Mouse (Mus musculus) brain, adult 2 months (tissue): ENCODE data around the gene Aatf.

Experiments used
- DNase-seq: peaks from one replicate; pipeline ENCODE4 v3.0.0; 2011; ENCODE audit warnings: low read depth, low spot score

The Aatf gene

DNA sequence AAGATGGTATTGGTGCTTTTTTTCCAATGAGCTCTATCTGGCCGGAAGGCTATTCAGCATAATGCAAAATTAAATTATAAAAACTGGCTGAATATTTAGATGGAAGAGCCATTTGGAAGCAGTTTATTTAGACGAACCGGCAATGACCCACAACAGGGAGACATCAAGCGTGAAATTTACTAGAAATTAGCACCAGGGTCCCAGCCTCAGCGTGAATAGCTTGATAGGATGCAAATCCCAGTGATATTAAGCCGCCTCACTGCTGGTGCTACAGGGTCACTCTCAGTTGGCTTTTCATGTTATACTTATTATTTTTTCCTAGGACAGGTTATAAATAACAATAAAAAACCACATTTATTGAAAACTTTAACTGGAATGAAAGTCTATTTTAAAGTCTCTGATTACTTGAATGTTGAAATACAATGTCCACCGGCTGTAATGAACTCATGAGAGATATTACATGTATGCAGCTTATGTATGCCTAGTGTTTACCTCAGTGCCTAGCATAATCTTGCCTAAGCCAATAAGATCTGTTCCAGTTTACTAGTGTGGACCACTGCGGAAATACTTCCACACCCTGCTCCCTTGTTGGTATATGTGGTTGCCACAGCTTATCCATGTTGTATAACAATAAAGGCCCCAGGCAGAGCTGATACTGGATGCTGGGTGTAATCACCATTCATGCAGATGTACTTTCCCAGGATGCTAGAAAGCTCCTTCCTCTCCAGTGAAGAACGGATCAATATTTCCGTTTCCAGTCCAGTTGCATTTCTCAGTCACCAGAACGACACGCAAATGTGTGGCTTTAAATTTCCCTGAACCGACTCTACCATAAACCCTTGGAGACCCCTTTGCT is 136.6 kb downstream of the Aatf start:
- no peak for DNase-seq

GRCm38 (mm10) chr11:84375951-84376496 is 137.3 kb downstream of the Aatf start:
- no peak for DNase-seq

DNA sequence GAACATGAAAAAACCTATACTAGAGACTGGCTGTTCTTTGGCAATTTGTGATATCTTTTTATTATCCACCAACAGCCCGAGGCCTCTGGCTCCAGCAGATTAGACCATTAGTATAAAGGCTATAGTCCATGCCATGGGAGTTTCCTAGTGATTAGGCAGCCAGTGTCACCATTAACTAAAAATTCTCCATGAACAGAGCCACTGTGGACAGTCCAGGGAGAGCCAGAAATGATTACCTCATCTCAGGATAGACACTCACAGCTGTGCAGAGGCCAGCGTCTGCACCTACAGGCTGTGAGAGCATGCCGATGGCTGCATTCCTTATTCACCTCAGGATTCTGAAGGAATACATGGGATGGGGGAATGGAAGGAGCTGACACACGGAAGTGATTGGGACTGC is 140.2 kb downstream of the Aatf start:
- DNase-seq, result no peak
